Mouse (Mus musculus): ENCODE measurements around the gene Gbp9. TPM values are rescaled to one million over a fixed set of nuclear protein-coding genes. Genes with fewer than 3 reads are reported as not detected.
"Not testable (repeated sequence)": the region's sequence is repeated elsewhere in the genome, so short reads cannot be mapped to it uniquely, and the experiment has no call there.

The Gbp9 gene
- polyA plus RNA-seq, 2 experiments: 0.85 to 1.4 TPM

DNA sequence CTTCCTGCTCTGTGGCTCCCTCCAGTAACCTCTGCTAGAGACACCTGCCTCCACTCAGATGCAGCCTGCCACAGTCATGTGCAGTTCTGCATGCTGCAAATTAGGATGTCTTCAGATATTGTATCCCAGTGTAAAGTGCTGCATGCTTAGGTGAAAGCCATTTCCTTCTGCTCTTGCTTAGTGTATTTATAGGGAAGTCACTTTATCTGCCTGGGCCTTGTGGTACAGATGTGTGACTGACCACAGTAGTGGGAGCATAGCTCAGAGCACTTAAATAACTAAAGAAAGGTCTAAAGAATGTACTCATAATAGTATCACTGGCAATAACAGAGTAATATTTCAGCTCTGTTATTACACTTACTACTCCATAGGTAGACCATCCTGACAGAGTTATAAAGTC, 57.4 kb downstream of the Gbp9 start:
- Histone ChIP-seq H3K36me3 (replicated peaks; ENCODE audit: control insufficient read depth, insufficient read depth, low read depth) (no peaks in the 10 kb centered on the region), H3K9me3 (ENCODE audit: control insufficient read depth, low read length) (no peaks in the 10 kb centered on the region), H3K27ac (no peak overlapping the region), H3K9ac (replicated peaks) (no peak overlapping the region), H3K4me3 (ENCODE audit: insufficient read depth in 1 of 2, low read depth in 2 of 2, low read length in 2 of 2) (no peak overlapping the region), H3K27me3 (ENCODE audit: control insufficient read depth, insufficient read depth, low read length) (no peaks in the 10 kb centered on the region), H3K4me2 (ENCODE audit: low read depth) (no peak overlapping the region), H3K4me1 (replicated peaks; ENCODE audit: control insufficient read depth in 2 of 2, insufficient read depth in 2 of 2, low read length in 1 of 2) (no peaks in the 10 kb centered on the region)
- no peak for DNase-seq (ENCODE audit: low read depth in 3 of 3, low spot score in 3 of 3)
- TF ChIP-seq CTCF (IDR thresholded peaks at IDR 0.05; ENCODE audit: low read depth): no peak
- no peak for TF ChIP-seq EP300 (IDR thresholded peaks at IDR 0.05; ENCODE audit: low read depth)
- no peak for ATAC-seq (ENCODE audit: insufficient read depth)

DNA sequence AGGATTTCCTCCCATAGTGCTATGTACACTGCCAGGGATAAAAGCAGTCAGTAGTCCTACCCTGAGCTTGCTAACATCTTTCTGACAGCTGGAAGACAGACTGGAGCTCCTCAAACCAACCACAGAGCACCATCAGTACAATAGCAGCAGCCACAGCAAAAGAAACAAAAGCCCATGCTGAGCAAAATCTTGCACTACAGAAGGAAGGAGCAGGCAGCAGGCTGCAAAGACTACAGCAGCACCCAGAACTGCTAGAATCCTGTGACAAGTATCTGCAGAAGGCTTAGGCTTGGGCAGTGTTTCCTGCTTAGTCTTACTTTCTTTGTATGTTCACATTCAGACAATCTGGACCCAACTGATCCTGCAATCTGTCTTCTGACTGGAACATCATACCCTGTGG, 71.0 kb downstream of the Gbp9 start:
- H3K4me1 ChIP-seq (replicated peaks; ENCODE audit: control insufficient read depth in 2 of 2, insufficient read depth in 2 of 2, low read length in 1 of 2); H3K4me3 ChIP-seq (ENCODE audit: insufficient read depth in 1 of 2, low read depth in 2 of 2, low read length in 2 of 2); H3K4me2 ChIP-seq (ENCODE audit: low read depth); H3K9me3 ChIP-seq (ENCODE audit: control insufficient read depth, low read length); H3K9ac ChIP-seq (replicated peaks); ATAC-seq (ENCODE audit: insufficient read depth); DNase-seq (ENCODE audit: low read depth in 3 of 3, low spot score in 3 of 3); H3K36me3 ChIP-seq (replicated peaks; ENCODE audit: control insufficient read depth, insufficient read depth, low read depth); H3K27me3 ChIP-seq (ENCODE audit: control insufficient read depth, insufficient read depth, low read length); H3K27ac ChIP-seq: not testable (repeated sequence)

DNA sequence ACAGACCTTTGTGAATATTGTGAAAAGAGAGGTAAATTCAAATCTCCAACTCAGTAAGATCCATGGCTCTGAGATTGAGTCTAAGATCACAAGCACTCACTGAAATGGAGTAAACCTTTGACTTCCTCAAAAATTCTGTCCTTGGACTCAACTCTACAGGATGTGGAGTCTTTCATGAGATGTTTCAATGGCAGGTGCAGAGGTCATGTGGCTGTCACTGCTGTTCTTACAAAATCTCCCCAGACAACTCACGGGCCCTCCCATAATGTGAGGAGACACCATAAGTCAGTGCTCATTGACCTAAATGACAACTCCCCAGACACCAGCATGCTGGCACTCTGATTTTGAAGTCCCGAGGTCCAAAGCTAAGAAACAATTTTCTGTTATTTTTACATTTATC, 74.9 kb downstream of the Gbp9 start:
- WGBS (ENCODE audit: insufficient replicate concordance): 35% methylated on average over 2 of the region's 2 CpGs
- H3K4me3 ChIP-seq (ENCODE audit: insufficient read depth in 1 of 2, low read depth in 2 of 2, low read length in 2 of 2); ATAC-seq (ENCODE audit: insufficient read depth); H3K9me3 ChIP-seq (ENCODE audit: control insufficient read depth, low read length); DNase-seq (ENCODE audit: low read depth in 3 of 3, low spot score in 3 of 3); H3K4me2 ChIP-seq (ENCODE audit: low read depth); H3K4me1 ChIP-seq (replicated peaks; ENCODE audit: control insufficient read depth in 2 of 2, insufficient read depth in 2 of 2, low read length in 1 of 2); H3K36me3 ChIP-seq (replicated peaks; ENCODE audit: control insufficient read depth, insufficient read depth, low read depth); H3K27ac ChIP-seq; H3K9ac ChIP-seq (replicated peaks); H3K27me3 ChIP-seq (ENCODE audit: control insufficient read depth, insufficient read depth, low read length): not testable (repeated sequence)

DNA sequence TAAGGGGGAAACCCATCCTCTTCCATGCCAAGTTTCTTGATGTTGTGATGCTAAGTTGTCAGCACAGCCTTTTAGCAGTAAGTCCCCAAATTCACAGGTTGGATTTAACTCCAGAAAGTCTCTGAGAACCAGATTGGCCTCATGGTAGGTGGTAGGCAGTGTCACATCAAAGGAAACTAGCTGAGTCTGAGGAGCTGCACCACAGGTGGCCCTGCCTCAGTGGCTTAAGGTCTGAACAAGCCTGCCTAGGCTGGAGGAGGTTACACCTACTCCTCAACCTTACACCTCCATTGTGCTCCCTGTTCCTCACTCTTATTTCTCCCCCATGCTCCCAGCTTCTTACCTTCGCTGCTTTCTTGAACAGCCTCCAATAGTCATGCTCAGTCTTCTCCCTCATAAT, 76.0 kb downstream of the Gbp9 start:
- Histone ChIP-seq H3K27me3 (ENCODE audit: control insufficient read depth, insufficient read depth, low read length) (no peaks in the 10 kb centered on the region), H3K4me3 (ENCODE audit: insufficient read depth in 1 of 2, low read depth in 2 of 2, low read length in 2 of 2) (no peak overlapping the region), H3K9ac (replicated peaks) (no peak overlapping the region), H3K9me3 (ENCODE audit: control insufficient read depth, low read length) (no peaks in the 10 kb centered on the region), H3K4me1 (replicated peaks; ENCODE audit: control insufficient read depth in 2 of 2, insufficient read depth in 2 of 2, low read length in 1 of 2) (peaks cover 0 to 2% of the 10 kb centered on the region in 2 experiments; a peak in 1 of 4 replicates), H3K36me3 (replicated peaks; ENCODE audit: control insufficient read depth, insufficient read depth, low read depth) (no peaks in the 10 kb centered on the region), H3K4me2 (ENCODE audit: low read depth) (no peak overlapping the region), H3K27ac (no peak overlapping the region)
- TF ChIP-seq CTCF (IDR thresholded peaks at IDR 0.05; ENCODE audit: low read depth) (no peak), EP300 (IDR thresholded peaks at IDR 0.05; ENCODE audit: low read depth) (no peak)
- no peak for ATAC-seq (ENCODE audit: insufficient read depth)
- 46% methylated on average over 1 of the region's 1 CpGs for WGBS (ENCODE audit: insufficient replicate concordance)
- no peak for DNase-seq (ENCODE audit: low read depth in 3 of 3, low spot score in 3 of 3)

DNA sequence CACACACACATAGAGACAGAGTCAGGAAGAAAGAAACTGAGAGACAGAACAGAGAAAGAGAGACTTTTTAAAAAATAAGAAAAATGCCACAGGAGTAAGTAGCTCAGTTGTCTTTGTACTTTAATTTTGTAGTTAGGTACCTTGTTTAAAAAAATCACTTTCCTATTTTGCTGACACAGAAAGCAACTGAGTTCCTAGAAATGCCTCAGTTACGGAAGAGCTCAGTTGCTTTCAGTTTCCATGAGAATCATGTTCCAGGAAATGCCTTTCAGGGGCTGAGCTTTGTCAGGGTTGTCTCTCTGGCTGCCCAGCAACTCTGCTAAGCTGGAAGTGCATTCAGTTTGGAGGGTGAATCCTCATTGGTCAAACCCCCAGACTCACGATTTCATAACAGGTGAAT, 76.9 kb downstream of the Gbp9 start:
- not testable (repeated sequence) for H3K9ac ChIP-seq (replicated peaks); H3K36me3 ChIP-seq (replicated peaks; ENCODE audit: control insufficient read depth, insufficient read depth, low read depth); DNase-seq (ENCODE audit: low read depth in 3 of 3, low spot score in 3 of 3); H3K4me1 ChIP-seq (replicated peaks; ENCODE audit: control insufficient read depth in 2 of 2, insufficient read depth in 2 of 2, low read length in 1 of 2); H3K27ac ChIP-seq; ATAC-seq (ENCODE audit: insufficient read depth); H3K4me2 ChIP-seq (ENCODE audit: low read depth); H3K27me3 ChIP-seq (ENCODE audit: control insufficient read depth, insufficient read depth, low read length); H3K4me3 ChIP-seq (ENCODE audit: insufficient read depth in 1 of 2, low read depth in 2 of 2, low read length in 2 of 2); H3K9me3 ChIP-seq (ENCODE audit: control insufficient read depth, low read length)
- 63% methylated on average over 2 of the region's 2 CpGs for WGBS (ENCODE audit: insufficient replicate concordance)

DNA sequence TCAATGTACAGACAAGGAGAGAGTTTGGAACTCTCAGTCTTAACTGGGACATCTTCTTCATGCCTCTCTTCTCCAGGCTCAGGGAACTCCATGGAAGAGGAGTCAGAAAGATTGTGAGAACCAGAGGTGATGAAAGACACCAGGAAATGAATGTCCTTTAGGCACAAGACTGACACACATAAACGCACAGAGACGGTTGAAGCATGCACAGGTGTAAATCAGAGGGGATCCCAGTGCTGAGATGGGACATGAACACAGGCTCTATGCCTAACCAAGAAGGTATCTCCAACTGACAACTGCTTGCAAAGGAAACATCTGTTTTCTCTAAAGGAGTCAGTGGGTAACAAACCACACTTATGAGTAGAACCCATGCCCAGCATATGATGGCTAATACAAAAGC, 79.1 kb downstream of the Gbp9 start:
- no peak overlapping the region for H3K4me3 ChIP-seq (ENCODE audit: insufficient read depth in 1 of 2, low read depth in 2 of 2, low read length in 2 of 2)
- TF ChIP-seq CTCF (IDR thresholded peaks at IDR 0.05; ENCODE audit: low read depth) (no peak), EP300 (IDR thresholded peaks at IDR 0.05; ENCODE audit: low read depth) (no peak)
- DNase-seq (ENCODE audit: low read depth in 3 of 3, low spot score in 3 of 3) (no peak), ATAC-seq (ENCODE audit: insufficient read depth) (no peak)
- peaks cover 0 to 2% of the 10 kb centered on the region in 2 experiments; a peak in 1 of 4 replicates for H3K4me1 ChIP-seq (replicated peaks; ENCODE audit: control insufficient read depth in 2 of 2, insufficient read depth in 2 of 2, low read length in 1 of 2)
- H3K9ac ChIP-seq (replicated peaks): no peak overlapping the region
- no peak overlapping the region for H3K27ac ChIP-seq
- H3K4me2 ChIP-seq (ENCODE audit: low read depth): no peak overlapping the region
- 58% methylated on average over 2 of the region's 2 CpGs for WGBS (ENCODE audit: insufficient replicate concordance)
- H3K27me3 ChIP-seq (ENCODE audit: control insufficient read depth, insufficient read depth, low read length): no peaks in the 10 kb centered on the region
- H3K9me3 ChIP-seq (ENCODE audit: control insufficient read depth, low read length): no peaks in the 10 kb centered on the region
- H3K36me3 ChIP-seq (replicated peaks; ENCODE audit: control insufficient read depth, insufficient read depth, low read depth): no peaks in the 10 kb centered on the region

Measured in liver, embryonic 14.5 days (tissue).